8 mouse cellular contexts compared by ENCODE assay signal in the genomic region with DNA sequence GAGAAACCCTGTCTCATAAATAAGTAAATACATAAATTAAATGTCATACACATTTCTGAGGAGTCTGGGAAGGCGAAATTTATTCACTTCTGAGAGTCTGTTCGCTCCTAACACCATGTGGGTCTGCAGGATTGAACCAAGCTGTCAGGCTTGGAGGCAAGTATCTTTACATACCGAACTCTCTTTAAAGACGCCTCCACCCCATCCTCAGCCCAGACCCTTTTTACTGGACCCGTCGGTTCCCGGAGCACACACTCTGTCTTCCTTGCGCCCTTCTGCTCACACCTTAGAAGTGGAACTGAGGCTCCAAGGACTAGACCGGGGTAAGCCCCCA. TPM values are rescaled to one million over a fixed set of nuclear protein-coding genes. Genes with fewer than 3 reads are reported as not detected.
DNase-seq lines count a peak whose midpoint lies in the region; ATAC-seq and TF ChIP-seq lines count a peak whose summit lies in the region.

No protein-coding gene starts in this region.

- peak overlapping the region; percentile 99 for H3K4me3 ChIP-seq in layer of hippocampus, adult 2 months
- peak overlapping the region; percentile 68 for H3K4me3 ChIP-seq in embryonic facial prominence, embryonic 12.5 days
- H3K4me3 ChIP-seq in hindbrain, postnatal 0 days (ENCODE audit: low read length) = peak overlapping the region; percentile 73
- peak overlapping the region; percentile 76 for H3K4me3 ChIP-seq in midbrain, embryonic 16.5 days (ENCODE audit: low read depth, low read length)

- DNase-seq in layer of hippocampus, adult 2 months (ENCODE audit: low spot score in 2 of 2) = no peak
- no peak for DNase-seq in layer of hippocampus, adult 9-11 months
- no peak for DNase-seq in hindbrain, postnatal 0 days (ENCODE audit: low spot score)
- no peak for DNase-seq in left cerebral cortex, postnatal 4 days
- no peak for DNase-seq in left cerebral cortex, postnatal 25 days (ENCODE audit: low spot score in 2 of 2)
- DNase-seq in layer of hippocampus, adult 11-12 months (ENCODE audit: low spot score) = no peak

- 0 out of 2 replicates have a peak, but pooled peaks have one; percentile 24 for ATAC-seq in embryonic facial prominence, embryonic 12.5 days (ENCODE audit: insufficient number of reproducible peaks, insufficient read depth, low FRiP score, low TSS enrichment)
- ATAC-seq in hindbrain, postnatal 0 days = peak; percentile 48; the same call in 1 of the 2 replicates
- ATAC-seq in midbrain, embryonic 16.5 days = no peak; the same call in 1 of the 2 replicates

- no peaks in the 10 kb centered on the region for H3K27me3 ChIP-seq in embryonic facial prominence, embryonic 12.5 days
- H3K27me3 ChIP-seq in hindbrain, postnatal 0 days (ENCODE audit: insufficient read depth, low read length) = no peaks in the 10 kb centered on the region
- H3K27me3 ChIP-seq in midbrain, embryonic 16.5 days (ENCODE audit: control insufficient read depth, insufficient read depth, low read depth, low read length) = no peaks in the 10 kb centered on the region

- peak overlapping the region; percentile 97 for H3K27ac ChIP-seq in layer of hippocampus, adult 2 months
- peak overlapping the region; percentile 87 for H3K27ac ChIP-seq in embryonic facial prominence, embryonic 12.5 days
- H3K27ac ChIP-seq in hindbrain, postnatal 0 days = peak overlapping the region; percentile 90
- H3K27ac ChIP-seq in midbrain, embryonic 16.5 days (ENCODE audit: low read length) = peak overlapping the region; percentile 81

- peak overlapping the region; percentile 78 for H3K4me2 ChIP-seq in embryonic facial prominence, embryonic 12.5 days (replicated peaks)
- peak overlapping the region; percentile 75 for H3K4me2 ChIP-seq in hindbrain, postnatal 0 days (ENCODE audit: low read depth, low read length)
- H3K4me2 ChIP-seq in midbrain, embryonic 16.5 days (ENCODE audit: low read length) = peak overlapping the region; percentile 72

- H3K9me3 ChIP-seq in embryonic facial prominence, embryonic 12.5 days = no peaks in the 10 kb centered on the region
- no peaks in the 10 kb centered on the region for H3K9me3 ChIP-seq in hindbrain, postnatal 0 days (ENCODE audit: low read length)
- no peaks in the 10 kb centered on the region for H3K9me3 ChIP-seq in midbrain, embryonic 16.5 days (replicated peaks; ENCODE audit: control insufficient read depth, low read length, poor library complexity, severe bottlenecking)

- 1% methylated on average over 9 of the region's 9 CpGs for WGBS in embryonic facial prominence, embryonic 12.5 days
- WGBS in hindbrain, postnatal 0 days = 5% methylated on average over 9 of the region's 9 CpGs
- 3% methylated on average over 9 of the region's 9 CpGs for WGBS in midbrain, embryonic 16.5 days

- TF ChIP-seq CTCF in layer of hippocampus, adult 2 months (conservative IDR thresholded peaks at IDR 0.05) = no peak
- TF ChIP-seq CTCF in hindbrain, postnatal 0 days (IDR thresholded peaks at IDR 0.05; ENCODE audit: low read depth) = no peak

- intact Hi-C loops in left cerebral cortex, postnatal 4 days (cut with DNase I) = no loop called here
- intact Hi-C loops in left cerebral cortex, postnatal 25 days (cut with DNase I) = no loop called here

- peaks cover 17% of the 10 kb centered on the region for H3K36me3 ChIP-seq in embryonic facial prominence, embryonic 12.5 days
- peaks cover 11% of the 10 kb centered on the region for H3K36me3 ChIP-seq in hindbrain, postnatal 0 days (ENCODE audit: insufficient read depth, low read length)
- H3K36me3 ChIP-seq in midbrain, embryonic 16.5 days (ENCODE audit: control insufficient read depth, insufficient read depth, low read length) = no peaks in the 10 kb centered on the region

- H3K9ac ChIP-seq in embryonic facial prominence, embryonic 12.5 days = peak overlapping the region; percentile 69
- H3K9ac ChIP-seq in hindbrain, postnatal 0 days (replicated peaks; ENCODE audit: low read length) = peak overlapping the region; percentile 59
- H3K9ac ChIP-seq in midbrain, embryonic 16.5 days (ENCODE audit: low read depth, low read length) = peak overlapping the region; percentile 76

- H3K4me1 ChIP-seq in embryonic facial prominence, embryonic 12.5 days = peaks cover 14% of the 10 kb centered on the region; the same call in 1 of the 2 replicates
- H3K4me1 ChIP-seq in hindbrain, postnatal 0 days (ENCODE audit: insufficient read depth, low read length) = peaks cover 7% of the 10 kb centered on the region; the same call in 1 of the 2 replicates
- peaks cover 13% of the 10 kb centered on the region for H3K4me1 ChIP-seq in midbrain, embryonic 16.5 days (ENCODE audit: control insufficient read depth, insufficient read depth, low read length)

RNA-seq across cellular contexts. Expression of a gene that starts 0.3 kb away (rescaled TPM):
- total RNA-seq in layer of hippocampus, adult 2 months (2021) = 100 to 1,000 TPM in 1 of 2 experiments, 10 to 100 TPM in 1; 93.6 to 102 TPM
- polyA plus RNA-seq in embryonic facial prominence, embryonic 12.5 days (2016; fragmentation: Nextera tagmentation; extraction: Ambion mirVana) = 108 and 116 TPM in 2 replicates
- total RNA-seq in hindbrain, postnatal 0 days (2014; rRNA removed) = 28.0 and 30.9 TPM in 2 replicates
- polyA plus RNA-seq in hindbrain, postnatal 0 days (2015; fragmentation: Nextera tagmentation; extraction: Ambion mirVana) = 92.3 and 93.6 TPM in 2 replicates
- polyA plus RNA-seq in midbrain, embryonic 16.5 days (2015; fragmentation: Nextera tagmentation; extraction: Ambion mirVana) = 90.6 and 93.8 TPM in 2 replicates
- 10 to 100 TPM; 91.1 to 93.9 TPM for total RNA-seq in left cerebral cortex, postnatal 4 days (2021)
- 100 to 1,000 TPM; 100 to 102 TPM for total RNA-seq in left cerebral cortex, postnatal 25 days (2021)

RNA-seq across cellular contexts. Expression of a gene that starts 24.1 kb away (rescaled TPM):
- total RNA-seq in layer of hippocampus, adult 2 months (2021) = 1 to 10 TPM; 7.3 to 8.1 TPM
- 1.3 and 1.7 TPM in 2 replicates for polyA plus RNA-seq in embryonic facial prominence, embryonic 12.5 days (2016; fragmentation: Nextera tagmentation; extraction: Ambion mirVana)
- total RNA-seq in hindbrain, postnatal 0 days (2014; rRNA removed) = 7.4 and 15.4 TPM in 2 replicates
- polyA plus RNA-seq in hindbrain, postnatal 0 days (2015; fragmentation: Nextera tagmentation; extraction: Ambion mirVana) = 6.2 and 7.9 TPM in 2 replicates
- 7.0 and 7.1 TPM in 2 replicates for polyA plus RNA-seq in midbrain, embryonic 16.5 days (2015; fragmentation: Nextera tagmentation; extraction: Ambion mirVana)
- 10 to 100 TPM; 12.6 to 13.1 TPM for total RNA-seq in left cerebral cortex, postnatal 4 days (2021)
- total RNA-seq in left cerebral cortex, postnatal 25 days (2021) = 10 to 100 TPM; 10.1 to 10.3 TPM

RNA-seq across cellular contexts. Expression of a gene that starts 40.2 kb away (rescaled TPM):
- total RNA-seq in layer of hippocampus, adult 2 months (2021) = 10 to 100 TPM; 29.9 to 34.0 TPM
- 4.3 and 6.0 TPM in 2 replicates for polyA plus RNA-seq in embryonic facial prominence, embryonic 12.5 days (2016; fragmentation: Nextera tagmentation; extraction: Ambion mirVana)
- 9.4 and 9.5 TPM in 2 replicates for total RNA-seq in hindbrain, postnatal 0 days (2014; rRNA removed)
- polyA plus RNA-seq in hindbrain, postnatal 0 days (2015; fragmentation: Nextera tagmentation; extraction: Ambion mirVana) = 4.3 and 6.2 TPM in 2 replicates
- polyA plus RNA-seq in midbrain, embryonic 16.5 days (2015; fragmentation: Nextera tagmentation; extraction: Ambion mirVana) = 4.3 and 4.7 TPM in 2 replicates
- total RNA-seq in left cerebral cortex, postnatal 4 days (2021) = 10 to 100 TPM; 28.0 to 30.4 TPM
- total RNA-seq in left cerebral cortex, postnatal 25 days (2021) = 10 to 100 TPM; 25.1 to 27.3 TPM
